Mouse (Mus musculus) thymus, postnatal 14 days (tissue): ENCODE data around the gene Syngap1.

Experiments
- DNase-seq: peaks from one replicate; pipeline ENCODE4 v3.0.0; 2021

Syngap1 gene

GRCm38 (mm10) chr17:26936921-26937695 is 3.9 kb upstream of the Syngap1 start:
- DNase-seq, result no peak

- DNase-seq, result no peak
These were observed 3.0 kb upstream of the Syngap1 start for GRCm38 (mm10) chr17:26937883-26938695.

GRCm38 (mm10) chr17:26938731-26939130 is 2.3 kb upstream of the Syngap1 start:
- no peak for DNase-seq

DNA sequence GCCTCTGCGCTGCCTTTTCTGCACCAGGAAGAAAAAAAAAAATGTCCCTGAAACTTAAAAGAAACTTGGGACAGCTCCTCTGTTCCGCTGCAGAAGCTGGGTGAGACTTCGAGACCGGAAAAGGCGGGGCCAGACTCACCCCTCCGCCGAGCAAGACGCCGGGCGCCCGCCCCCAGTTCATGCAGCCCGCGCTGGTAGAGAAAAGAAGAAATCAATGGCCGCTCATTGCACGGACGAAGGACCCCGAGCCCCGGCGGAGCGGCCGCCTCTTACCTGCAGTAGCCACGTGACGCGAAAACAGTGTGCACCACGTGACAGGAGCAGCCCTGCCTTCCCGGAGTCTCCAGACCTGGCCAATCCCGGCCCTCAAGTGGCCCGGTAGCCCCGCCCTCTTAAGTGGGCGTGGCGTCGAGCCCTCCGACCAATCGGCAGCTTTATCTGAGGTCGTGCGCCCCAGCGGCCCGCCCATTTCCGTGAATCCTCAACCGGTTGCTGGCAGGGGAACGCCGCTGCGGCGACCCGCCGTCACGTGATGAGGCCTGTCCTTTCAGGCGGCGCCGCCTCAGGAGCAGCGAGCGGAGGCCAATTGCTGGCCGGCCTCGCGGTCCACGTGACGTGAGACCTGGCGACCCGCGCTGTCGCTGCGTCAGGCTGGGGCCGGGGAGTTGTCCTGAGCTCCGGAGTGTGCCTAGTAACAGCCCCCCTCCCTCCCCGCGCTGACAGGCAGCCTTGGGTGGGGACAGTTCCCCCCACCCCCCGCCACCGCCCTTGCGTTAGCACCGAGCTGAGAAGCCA is 1.7 kb upstream of the Syngap1 start, which contains the start of gene Cuta:
Gene Cuta, minus strand, starts transcription at position 392 of the 795 bp plus-strand sequence.
- DNase-seq, result peak; percentile 99

DNA sequence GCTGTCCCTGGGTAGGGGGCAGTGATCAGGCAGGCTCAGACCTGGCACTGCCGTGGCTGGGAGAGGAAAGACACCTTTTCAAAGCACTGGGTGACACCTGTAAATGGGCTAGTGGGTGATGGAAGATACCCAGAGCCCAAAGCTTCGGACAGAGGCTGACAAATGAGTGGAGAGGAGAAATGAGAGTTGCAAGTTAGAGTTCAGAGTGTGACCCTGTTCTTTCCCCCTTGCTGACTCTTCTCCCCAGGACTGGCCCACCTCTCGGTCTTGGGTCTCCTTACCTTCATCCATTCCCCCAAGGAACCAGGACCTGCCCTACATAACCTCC is 1.1 kb upstream of the Syngap1 start:
- DNase-seq, result no peak

DNA sequence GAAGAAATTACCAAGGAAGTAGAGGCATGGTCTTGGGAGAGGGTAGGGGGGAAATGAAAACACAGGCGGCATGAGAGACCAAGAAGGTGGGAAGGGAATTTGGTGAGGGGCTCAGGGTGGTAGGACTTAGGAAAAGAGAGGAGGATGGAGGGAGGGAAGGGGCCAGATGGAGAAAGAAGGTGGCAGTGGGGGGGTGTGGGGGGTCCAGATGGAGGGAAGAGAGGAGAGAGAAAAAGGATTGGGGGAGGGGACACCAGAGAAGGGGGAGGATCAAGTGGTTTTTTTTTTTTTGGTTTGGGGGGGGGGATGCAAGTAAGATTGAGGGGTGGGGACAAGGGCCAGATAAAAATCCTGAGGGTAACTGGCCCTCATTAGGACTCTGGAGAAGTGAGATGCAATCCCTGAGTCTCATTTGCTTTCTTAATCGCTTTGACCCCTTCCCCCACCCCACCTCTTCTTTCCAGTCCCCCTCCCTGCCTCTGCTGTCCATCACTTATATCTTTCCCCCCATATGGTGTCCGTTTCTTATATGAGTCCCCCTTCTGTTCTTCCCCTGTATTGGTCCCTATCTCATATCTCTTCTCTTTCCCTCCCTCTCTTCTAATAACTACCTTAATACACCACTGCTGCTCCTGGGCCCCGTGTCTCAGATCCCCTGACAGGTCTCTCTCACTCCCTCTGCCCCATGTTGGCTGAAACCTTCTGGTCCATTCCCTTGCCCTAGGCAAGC is 953 bp downstream of the Syngap1 start:
- no peak for DNase-seq

GRCm38 (mm10) chr17:26945824-26946495 is 4.9 kb downstream of the Syngap1 start:
- no peak for DNase-seq

DNA sequence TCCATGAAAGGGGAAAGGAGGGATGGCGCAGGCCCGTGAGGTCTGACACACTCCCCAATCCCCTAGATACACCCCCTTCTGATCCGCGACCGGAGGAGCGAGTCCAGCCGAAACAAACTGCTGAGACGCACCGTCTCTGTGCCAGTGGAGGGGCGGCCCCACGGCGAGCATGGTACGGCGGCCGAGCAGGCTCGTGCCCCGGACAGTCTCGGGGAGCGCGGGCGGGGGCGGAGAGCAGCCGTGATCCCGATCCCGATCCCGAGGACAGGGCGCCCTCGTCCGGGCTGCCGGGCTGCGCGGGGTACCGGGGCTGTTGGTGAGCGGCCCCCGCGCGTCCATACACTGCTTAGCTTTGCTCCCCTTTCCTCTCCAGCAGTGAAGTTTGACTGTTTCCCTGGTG is 5.5 kb downstream of the Syngap1 start:
- peak; percentile 48 for DNase-seq

DNA sequence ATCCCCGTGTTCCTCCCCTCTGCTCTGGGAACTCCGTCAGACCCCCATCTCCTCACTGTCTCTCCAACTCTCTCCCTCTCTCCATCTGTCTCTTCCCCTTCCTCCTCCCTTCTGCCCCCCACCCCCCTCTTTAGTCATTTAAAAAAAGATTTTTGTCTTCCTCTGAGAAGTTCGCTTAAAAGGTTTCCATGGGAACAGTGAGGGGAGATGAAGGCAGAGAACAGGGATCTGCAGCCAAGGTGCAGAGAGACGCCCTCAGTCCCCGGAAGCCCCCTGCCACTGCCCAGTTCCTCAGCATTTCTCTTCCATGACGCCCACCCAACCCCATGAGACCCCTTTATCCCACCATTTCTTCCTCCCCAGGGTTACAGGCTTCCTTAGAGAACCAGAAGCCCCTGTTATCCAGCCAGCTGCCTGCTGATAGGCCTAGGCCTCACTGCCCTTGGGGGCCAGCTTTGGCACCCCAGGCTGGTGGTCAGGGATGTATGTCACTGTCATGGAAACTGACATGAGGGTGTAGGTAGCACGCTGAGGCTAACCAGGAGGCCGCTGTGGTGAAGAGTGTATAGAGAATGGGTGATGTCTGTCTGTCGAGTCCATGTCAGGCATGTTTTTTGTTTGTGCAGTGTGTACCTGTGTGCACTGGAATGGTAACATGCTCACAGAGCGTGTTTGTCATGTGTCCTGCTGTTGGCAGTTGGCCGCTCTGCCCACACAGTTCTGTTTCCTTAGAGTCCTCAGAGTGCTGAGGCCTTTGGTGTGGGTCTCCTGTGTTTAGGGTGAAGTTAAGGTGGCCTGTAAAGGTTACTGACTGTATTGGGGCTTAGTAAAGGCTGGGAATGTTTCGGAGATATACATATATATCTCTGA is 6.4 kb downstream of the Syngap1 start:
- DNase-seq, result no peak

DNA sequence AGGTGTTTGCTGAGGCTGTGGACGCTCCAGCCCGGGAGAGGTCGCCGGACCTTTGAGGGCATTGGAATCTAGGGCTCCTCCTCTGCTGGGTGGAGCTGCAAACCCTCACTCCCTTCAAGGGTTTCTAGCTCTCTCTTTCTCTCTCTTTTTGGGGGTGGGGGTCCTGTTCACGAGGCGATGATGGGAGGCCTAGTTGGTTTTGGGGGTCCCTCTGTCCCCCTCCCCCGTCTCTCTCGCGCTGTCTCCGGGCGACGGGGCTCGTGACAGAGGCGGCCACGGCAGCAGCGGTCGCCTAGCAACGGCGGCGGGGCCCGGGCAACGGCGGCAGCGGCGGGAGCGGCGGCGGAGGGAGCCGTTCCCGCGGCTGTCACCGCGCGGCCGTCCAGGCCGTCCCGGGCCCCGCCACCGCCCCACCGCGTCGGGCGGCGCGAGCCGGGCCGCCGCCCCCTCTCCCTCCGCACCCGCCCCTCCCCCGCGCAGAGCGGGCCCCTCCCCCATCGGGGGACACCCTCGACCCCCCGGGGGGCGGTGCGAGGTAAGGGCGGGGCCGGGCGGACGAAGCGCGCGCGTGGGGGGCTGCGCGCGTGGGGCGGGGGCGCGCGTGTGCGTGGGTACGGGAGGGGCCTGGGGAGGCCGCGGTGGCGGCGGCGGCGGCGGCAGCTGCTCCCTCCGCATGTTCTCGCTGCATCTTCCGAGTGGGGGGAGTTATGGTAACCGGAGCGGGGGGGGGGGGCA is 7.4 kb downstream of the Syngap1 start:
- DNase-seq, result peak; percentile 49

DNA sequence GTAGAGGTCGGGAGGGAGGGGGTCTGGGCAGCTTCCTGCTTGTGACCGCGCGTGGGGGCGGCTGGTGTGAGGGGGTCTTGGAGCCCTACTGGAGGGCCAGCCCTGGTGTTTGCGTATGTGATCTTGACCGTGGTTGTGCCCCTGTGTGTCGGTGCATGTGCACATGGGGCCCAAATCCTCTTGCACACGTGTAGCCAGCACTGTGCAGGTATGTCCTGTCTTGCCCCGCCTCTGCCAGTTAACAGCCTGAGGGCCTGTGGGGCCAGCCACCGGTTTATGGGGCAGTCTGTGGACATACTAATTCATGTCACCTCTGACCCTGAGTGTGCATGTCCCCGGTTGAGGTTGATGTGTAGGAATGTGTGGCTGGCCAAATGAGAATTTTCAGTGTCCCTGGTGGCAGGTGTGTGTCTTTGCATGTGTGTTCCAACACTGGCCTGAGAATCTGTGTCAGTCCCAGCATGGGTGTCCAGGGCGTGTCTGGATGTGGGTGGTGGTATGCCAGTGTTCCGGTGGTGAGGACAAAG is 8.1 kb downstream of the Syngap1 start:
- peak; percentile 36 for DNase-seq

GRCm38 (mm10) chr17:26949866-26950265 is 8.8 kb downstream of the Syngap1 start:
- no peak for DNase-seq

GRCm38 (mm10) chr17:26950560-26951288 is 9.7 kb downstream of the Syngap1 start:
- DNase-seq, result no peak

DNA sequence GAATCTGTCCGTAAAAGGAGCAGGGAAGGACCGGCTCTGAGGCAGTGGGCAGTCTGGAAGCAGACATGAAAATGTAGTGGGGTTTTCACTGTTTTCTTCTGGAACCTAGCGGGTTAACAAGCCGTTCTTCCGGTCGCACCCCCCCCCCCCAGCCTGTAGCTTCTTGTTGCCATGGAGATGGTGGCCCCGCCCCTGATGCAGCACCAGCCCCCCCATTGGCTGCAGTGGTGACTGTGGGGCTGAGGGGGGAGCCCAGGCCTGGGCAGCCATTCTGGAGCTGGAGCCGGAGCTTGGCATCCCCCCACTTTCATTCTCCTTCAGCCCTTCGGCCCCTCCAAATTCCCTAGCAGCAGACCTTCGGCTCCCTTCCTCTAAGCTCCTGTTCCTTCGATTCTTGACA is 10.4 kb downstream of the Syngap1 start:
- DNase-seq, result peak; percentile 91

DNA sequence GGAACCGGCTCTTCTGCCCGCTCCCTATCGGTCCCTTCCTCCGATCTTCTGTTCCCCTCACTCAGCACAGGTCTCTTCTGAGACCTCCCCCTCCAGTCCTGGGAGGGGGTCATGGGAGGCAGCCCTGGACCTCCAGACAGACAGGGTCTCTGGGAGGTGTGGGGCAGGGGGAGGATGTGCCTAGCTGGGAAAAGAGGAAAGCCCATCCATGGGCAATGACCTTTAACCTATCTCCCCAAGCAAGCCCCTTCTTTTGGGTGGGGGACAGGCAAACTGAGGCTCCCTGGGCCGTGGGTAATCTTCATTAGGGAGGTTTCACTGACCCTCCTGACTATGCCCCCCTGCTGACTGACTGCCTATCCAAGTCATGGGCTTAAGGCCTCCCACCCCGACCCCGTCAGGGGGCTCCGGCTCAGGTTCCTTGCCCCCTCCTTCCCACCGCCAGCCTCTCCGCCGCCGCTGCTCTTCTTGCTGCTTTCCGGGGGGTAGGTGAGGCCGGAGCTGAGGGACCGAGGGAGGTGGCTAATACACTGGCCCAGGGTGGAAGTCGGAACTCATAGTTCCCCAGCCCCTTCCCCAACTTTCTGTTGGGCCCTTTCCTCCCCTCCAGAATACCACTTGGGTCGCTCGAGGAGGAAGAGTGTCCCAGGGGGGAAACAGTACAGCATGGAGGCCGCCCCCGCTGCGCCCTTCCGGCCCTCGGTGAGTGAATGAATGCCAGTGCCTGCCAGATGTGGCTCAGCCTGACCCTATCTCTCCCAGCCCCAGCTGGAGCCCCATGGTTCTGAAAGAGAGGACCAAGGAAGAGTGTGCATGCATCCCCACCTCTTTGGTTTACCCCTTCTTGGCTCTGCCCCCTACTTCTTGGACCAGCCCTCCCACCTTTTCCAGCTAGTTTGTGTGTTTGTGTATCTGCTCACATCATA is 11.2 kb downstream of the Syngap1 start:
- DNase-seq, result peak; percentile 47

- DNase-seq, result no peak
These were observed 12.1 kb downstream of the Syngap1 start for GRCm38 (mm10) chr17:26953201-26953600.

- no peak for DNase-seq
These were observed 12.7 kb downstream of the Syngap1 start for GRCm38 (mm10) chr17:26953726-26954125.

- no peak for DNase-seq
These were observed 15.3 kb downstream of the Syngap1 start for GRCm38 (mm10) chr17:26956309-26956708.
